Mouse (Mus musculus) hindbrain, embryonic 16.5 days (tissue): ENCODE results near the gene Trpv4. TPM values are rescaled to one million over a fixed set of nuclear protein-coding genes. Genes with fewer than 3 reads are reported as not detected.

Source experiments
- ATAC-seq: fragments of 200-750 bp; cut with Nextera tagmentation; 2 replicates; pipeline ENCODE4 v1.8.0; 2017; ENCODE audit warnings: moderate TSS enrichment, moderate library complexity
- H3K27ac ChIP-seq: fragments of 300-500 bp; sonication (generic); 2 replicates; pipeline ENCODE4 v1.5.1; 2014; ENCODE audit warnings: low read depth, mild to moderate bottlenecking, control low read depth, low read length, moderate library complexity
- H3K27me3 ChIP-seq: fragments of 300-500 bp; sonication (generic); replicated peaks from 2 replicates; pipeline ENCODE4 v1.6.1; 2014; ENCODE audit warnings: low read length; ENCODE audit not compliant: control insufficient read depth, insufficient read depth
- H3K36me3 ChIP-seq: fragments of 300-500 bp; sonication (generic); 2 replicates; pipeline ENCODE4 v1.6.1; 2014; ENCODE audit warnings: mild to moderate bottlenecking, low read length, moderate library complexity, mixed read lengths; ENCODE audit not compliant: control insufficient read depth, insufficient read depth
- H3K4me1 ChIP-seq: fragments of 300-500 bp; sonication (generic); 2 replicates; pipeline ENCODE4 v1.6.1; 2014; ENCODE audit warnings: low read depth, low read length; ENCODE audit not compliant: control insufficient read depth, insufficient read depth
- H3K4me2 ChIP-seq: fragments of 300-500 bp; sonication (generic); 2 replicates; pipeline ENCODE4 v1.6.1; 2014; ENCODE audit warnings: mild to moderate bottlenecking, low read length, control low read depth, moderate library complexity
- H3K4me3 ChIP-seq: fragments of 300-500 bp; sonication (generic); 2 replicates; pipeline ENCODE4 v1.5.1; 2014; ENCODE audit warnings: mild to moderate bottlenecking, low read length, control low read depth, moderate library complexity
- H3K9ac ChIP-seq: fragments of 300-500 bp; sonication (generic); 2 replicates; pipeline ENCODE4 v1.6.1; 2014; ENCODE audit warnings: low read depth, mild to moderate bottlenecking, control low read depth, low read length, moderate library complexity
- H3K9me3 ChIP-seq: fragments of 300-500 bp; sonication (generic); 2 replicates; pipeline ENCODE4 v1.6.1; 2014; ENCODE audit warnings: mild to moderate bottlenecking, low read length, moderate library complexity; ENCODE audit not compliant: control insufficient read depth
- WGBS: fragments of 180-500 bp; shearing (Covaris S2); extraction: QIAGEN DNeasy Blood & Tissue Kit; methylation state at CpG from one replicate; pipeline ENCODE4 v1.1.7; 2014; 5-methylcytosine and 5-hydroxymethylcytosine counted together
- polyA plus RNA-seq: library from polyadenylated mRNA; unstranded; fragments of >200 nt; fragmentation: Nextera tagmentation; extraction: Ambion mirVana; gene quantifications from 2 replicates; pipeline ENCODE4 v1.2.1, GENCODE M21; 2015

The Trpv4 gene
- polyA plus RNA-seq, 1 experiment from 2014 or later: 3.0 TPM

- ATAC-seq: no peak
- Histone ChIP-seq H3K4me1 (peaks cover 45% of the 10 kb centered on the region), H3K9me3 (no peaks in the 10 kb centered on the region)
Observed at GRCm38 (mm10) chr5:114583046-114583445, 75.2 kb downstream of the Trpv4 start.

GRCm38 (mm10) chr5:114581486-114581885, 76.7 kb downstream of the Trpv4 start:
- 43% methylated on average over 12 of the region's 12 CpGs for WGBS
- Histone ChIP-seq H3K9me3 (no peaks in the 10 kb centered on the region), H3K9ac (no peak overlapping the region), H3K4me1 (peaks cover 54% of the 10 kb centered on the region), H3K27ac (peak overlapping the region; percentile 27), H3K36me3 (no peaks in the 10 kb centered on the region), H3K27me3 (no peaks in the 10 kb centered on the region), H3K4me2 (no peak overlapping the region; the same call in 1 of the 2 replicates), H3K4me3 (no peak overlapping the region)
- no peak for ATAC-seq

More at GRCm38 (mm10) chr5:114583046-114583445, 75.2 kb downstream of the Trpv4 start:
- no peak overlapping the region for H3K4me3 ChIP-seq
- no peaks in the 10 kb centered on the region for H3K27me3 ChIP-seq
- WGBS: 73% methylated on average over 3 of the region's 3 CpGs
- no peak overlapping the region for H3K27ac ChIP-seq
- no peak overlapping the region for H3K9ac ChIP-seq
- no peak overlapping the region for H3K4me2 ChIP-seq
- H3K36me3 ChIP-seq: no peaks in the 10 kb centered on the region

DNA sequence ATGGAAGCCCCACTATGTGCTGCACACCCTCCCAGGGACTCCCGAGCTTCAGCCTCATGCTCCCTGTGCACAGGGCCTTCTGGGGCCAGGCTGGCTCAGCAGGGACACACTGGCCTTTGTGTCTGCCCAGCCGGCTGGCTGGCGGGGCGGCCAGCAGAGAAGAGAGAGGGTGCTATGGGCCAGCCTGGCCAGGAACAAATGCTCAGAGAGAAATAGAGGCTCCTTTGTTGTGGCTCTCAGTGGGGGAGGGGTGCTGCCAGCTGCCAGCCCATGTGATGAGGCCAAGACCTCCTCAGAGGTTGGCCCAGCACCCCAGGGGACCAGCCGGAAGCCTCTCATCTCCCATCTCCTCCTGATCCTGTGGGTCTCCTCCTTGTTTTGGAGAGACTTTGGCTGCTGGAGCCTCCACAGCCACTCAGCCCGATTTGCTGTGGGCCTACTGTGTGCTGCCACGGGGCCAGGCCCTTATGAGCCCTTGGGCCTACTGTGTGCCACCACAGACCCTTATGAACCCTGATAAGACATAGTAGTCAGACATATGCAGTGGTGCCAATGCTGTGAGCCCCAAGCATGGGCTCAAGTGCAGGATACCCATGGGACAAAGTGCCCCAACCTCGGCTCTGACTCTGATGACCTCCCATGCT, 78.4 kb downstream of the Trpv4 start:
- ATAC-seq: peak; percentile 35; the same call in 1 of the 2 replicates
- H3K4me1 ChIP-seq: peaks cover 57% of the 10 kb centered on the region

DNA sequence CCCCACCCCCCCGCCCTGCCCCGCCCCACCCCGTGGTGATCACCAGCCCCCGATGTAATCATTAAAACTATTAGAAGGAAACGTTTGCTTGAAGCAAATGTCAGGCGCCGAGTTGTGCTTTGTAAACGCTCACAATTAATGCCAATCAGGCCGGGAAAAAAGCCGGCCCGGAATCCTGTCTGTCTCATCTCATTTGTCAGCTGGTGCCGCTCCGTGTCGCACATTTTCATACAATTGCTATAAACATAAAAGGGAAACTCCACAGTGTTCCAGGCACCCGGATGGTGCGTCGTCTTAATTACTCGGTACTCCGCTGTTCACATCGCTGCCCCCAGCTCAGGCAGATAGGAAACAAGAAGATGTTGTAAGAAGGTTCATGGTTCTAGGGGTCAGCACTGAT, 79.9 kb downstream of the Trpv4 start:
- no peaks in the 10 kb centered on the region for H3K9me3 ChIP-seq
- H3K4me2 ChIP-seq: no peak overlapping the region
- H3K4me1 ChIP-seq: peaks cover 61% of the 10 kb centered on the region
- no peak overlapping the region for H3K4me3 ChIP-seq
- no peaks in the 10 kb centered on the region for H3K36me3 ChIP-seq
- no peak for ATAC-seq
- H3K27me3 ChIP-seq: no peaks in the 10 kb centered on the region
- no peak overlapping the region for H3K9ac ChIP-seq
- no peak overlapping the region for H3K27ac ChIP-seq
- WGBS: 24% methylated on average over 20 of the region's 20 CpGs

More for the DNA sequence above, 78.4 kb downstream of the Trpv4 start:
- H3K27me3 ChIP-seq: no peaks in the 10 kb centered on the region
- no peaks in the 10 kb centered on the region for H3K36me3 ChIP-seq
- WGBS: 53% methylated on average over 8 of the region's 8 CpGs
- no peaks in the 10 kb centered on the region for H3K9me3 ChIP-seq
- H3K9ac ChIP-seq: no peak overlapping the region
- H3K4me2 ChIP-seq: no peak overlapping the region
- no peak overlapping the region for H3K4me3 ChIP-seq
- H3K27ac ChIP-seq: no peak overlapping the region

GRCm38 (mm10) chr5:114575986-114576605, 82.1 kb downstream of the Trpv4 start:
- Histone ChIP-seq H3K36me3 (no peaks in the 10 kb centered on the region), H3K4me3 (no peak overlapping the region), H3K27ac (no peak overlapping the region), H3K27me3 (no peaks in the 10 kb centered on the region), H3K4me2 (peak overlapping the region; percentile 37; the same call in 1 of the 2 replicates), H3K9ac (no peak overlapping the region), H3K4me1 (peaks cover 69% of the 10 kb centered on the region), H3K9me3 (no peaks in the 10 kb centered on the region)
- ATAC-seq: no peak
- WGBS: 63% methylated on average over 16 of the region's 16 CpGs

DNA sequence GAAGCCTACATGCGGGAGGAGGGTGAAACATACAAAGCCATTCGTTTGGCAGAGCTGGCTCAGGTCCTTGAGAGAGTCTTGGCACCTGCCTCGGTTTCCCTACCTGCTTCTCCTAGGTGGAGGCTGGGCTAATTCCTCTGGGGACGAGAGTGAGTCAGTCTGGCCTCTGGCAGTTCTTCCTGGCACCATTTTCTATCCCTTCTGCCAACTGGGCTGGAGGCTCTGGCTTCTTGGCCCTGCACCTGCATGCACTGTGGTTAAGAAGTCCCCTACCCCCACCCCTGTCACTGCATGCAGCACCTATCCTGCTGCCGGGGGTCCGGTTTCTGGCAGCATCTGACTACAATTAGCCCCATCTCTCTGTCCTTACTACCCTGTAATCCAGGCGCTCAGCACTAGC, 82.7 kb downstream of the Trpv4 start:
- Histone ChIP-seq H3K9ac (0 out of 2 replicates have a peak overlapping the region, but pooled peaks have one; percentile 32), H3K4me3 (no peak overlapping the region), H3K4me2 (peak overlapping the region; percentile 37), H3K27me3 (no peaks in the 10 kb centered on the region), H3K36me3 (no peaks in the 10 kb centered on the region), H3K27ac (peak overlapping the region; percentile 6; the same call in 1 of the 2 replicates), H3K4me1 (peaks cover 72% of the 10 kb centered on the region), H3K9me3 (no peaks in the 10 kb centered on the region)
- ATAC-seq: no peak
- WGBS: 51% methylated on average over 7 of the region's 7 CpGs

DNA sequence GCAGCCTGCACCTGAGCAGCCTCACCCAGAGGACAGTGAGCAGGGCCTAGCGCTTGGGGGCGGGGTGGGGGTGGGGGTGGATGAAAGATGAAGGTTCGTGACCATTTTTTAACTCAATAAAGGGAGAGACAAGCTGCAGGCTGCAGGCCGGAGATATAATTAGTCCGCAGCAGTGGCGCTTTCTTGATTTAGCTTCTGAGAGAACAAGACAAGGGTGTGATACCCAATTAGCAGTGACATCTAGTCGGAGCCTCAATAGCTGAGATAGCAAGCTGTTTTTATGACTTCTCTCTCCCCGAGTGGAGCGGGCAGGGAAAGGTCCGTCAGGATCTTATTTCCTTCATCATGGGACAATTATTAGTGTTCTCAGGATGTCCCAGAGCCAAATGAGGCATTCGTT, 83.2 kb downstream of the Trpv4 start:
- 33% methylated on average over 11 of the region's 11 CpGs for WGBS
- Histone ChIP-seq H3K4me1 (peaks cover 75% of the 10 kb centered on the region), H3K27me3 (no peaks in the 10 kb centered on the region), H3K9ac (peak overlapping the region; percentile 41), H3K27ac (peak overlapping the region; percentile 40; the same call in 1 of the 2 replicates), H3K4me2 (peak overlapping the region; percentile 37), H3K9me3 (no peaks in the 10 kb centered on the region), H3K4me3 (no peak overlapping the region), H3K36me3 (no peaks in the 10 kb centered on the region)
- no peak for ATAC-seq

GRCm38 (mm10) chr5:114573920-114574628, 84.1 kb downstream of the Trpv4 start:
- H3K27ac ChIP-seq: no peak overlapping the region

GRCm38 (mm10) chr5:114572997-114573396, 85.2 kb downstream of the Trpv4 start:
- 25% methylated on average over 2 of the region's 2 CpGs for WGBS
- Histone ChIP-seq H3K36me3 (no peaks in the 10 kb centered on the region), H3K27me3 (no peaks in the 10 kb centered on the region), H3K27ac (no peak overlapping the region), H3K4me2 (peak overlapping the region; percentile 13; the same call in 1 of the 2 replicates), H3K9me3 (no peaks in the 10 kb centered on the region), H3K9ac (no peak overlapping the region), H3K4me3 (no peak overlapping the region), H3K4me1 (peaks cover 79% of the 10 kb centered on the region)
- no peak for ATAC-seq

More at GRCm38 (mm10) chr5:114573920-114574628, 84.1 kb downstream of the Trpv4 start:
- Histone ChIP-seq H3K4me2 (no peak overlapping the region; the same call in 1 of the 2 replicates), H3K27me3 (no peaks in the 10 kb centered on the region), H3K4me3 (no peak overlapping the region), H3K9ac (no peak overlapping the region), H3K9me3 (no peaks in the 10 kb centered on the region), H3K36me3 (no peaks in the 10 kb centered on the region), H3K4me1 (peaks cover 82% of the 10 kb centered on the region)
- no peak for ATAC-seq
- 62% methylated on average over 12 of the region's 12 CpGs for WGBS
